Mouse (Mus musculus): ENCODE results near the gene Trabd.

DNA sequence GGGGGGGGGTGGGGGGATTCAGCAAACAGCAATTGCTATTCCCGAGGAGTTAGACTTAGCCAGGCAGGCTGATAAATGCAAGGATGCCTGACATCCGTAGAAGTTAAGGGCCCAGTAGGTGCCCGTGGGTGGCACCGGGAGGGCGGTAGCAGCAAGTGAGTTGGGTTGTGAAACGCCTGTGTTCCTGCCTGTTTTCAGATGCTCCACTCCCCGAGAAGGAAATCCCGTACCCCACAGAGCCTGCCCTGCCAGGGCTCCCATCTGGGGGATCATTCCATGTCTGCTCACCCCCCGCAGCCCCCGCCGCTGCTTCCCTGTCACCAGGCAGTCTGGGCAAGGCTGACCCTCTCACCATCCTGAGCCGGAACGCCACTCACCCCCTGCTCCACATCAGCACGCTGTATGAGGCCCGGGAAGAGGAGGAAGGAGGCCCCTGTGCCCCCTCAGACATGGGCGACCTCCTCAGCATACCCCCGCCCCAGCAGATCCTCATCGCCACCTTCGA lies 5.5 kb upstream of the Trabd start:
- TF ChIP-seq CTCF (IDR thresholded peaks at IDR 0.05) (no peak), POLR2A (IDR thresholded peaks at IDR 0.05; ENCODE audit: insufficient read depth, low read depth, low read length) (no peak)

Measured in heart, adult 2 months (tissue).